Mouse (Mus musculus): ENCODE results near the gene Vil1. TPM values are rescaled to one million over a fixed set of nuclear protein-coding genes. Genes with fewer than 3 reads are reported as not detected.
"Not testable (repeated sequence)": the region's sequence is repeated elsewhere in the genome, so short reads cannot be mapped to it uniquely, and the experiment has no call there.

Vil1 gene
- total RNA-seq, 2 experiments from 2014 or later = 2.6 to 2.9 TPM

- DNase-seq = no peak
These were observed 21.7 kb upstream of the Vil1 start for GRCm38 (mm10) chr1:74387386-74387988.

GRCm38 (mm10) chr1:74388398-74388920 is 20.7 kb upstream of the Vil1 start:
- DNase-seq = peak; percentile 50

- DNase-seq = peak; percentile 62
These were observed 19.3 kb upstream of the Vil1 start for GRCm38 (mm10) chr1:74389831-74390286.

GRCm38 (mm10) chr1:74390287-74390906 is 18.8 kb upstream of the Vil1 start:
- DNase-seq = peak; percentile 76

- DNase-seq = peak; percentile 98
These were observed 18.0 kb upstream of the Vil1 start, which contains the start of gene Ctdsp1 for GRCm38 (mm10) chr1:74390924-74391748. Gene Ctdsp1 (plus strand): TSS chr1:74391509.

- peak; percentile 89 for DNase-seq
These were observed 17.2 kb upstream of the Vil1 start for GRCm38 (mm10) chr1:74391844-74392441.

GRCm38 (mm10) chr1:74392446-74392994 is 16.7 kb upstream of the Vil1 start:
- peak; percentile 57 for DNase-seq

- DNase-seq = no peak
These were observed 16.2 kb upstream of the Vil1 start for GRCm38 (mm10) chr1:74393010-74393409.

GRCm38 (mm10) chr1:74393697-74394096 is 15.5 kb upstream of the Vil1 start:
- no peak for DNase-seq

- no peak for DNase-seq
These were observed 14.9 kb upstream of the Vil1 start for GRCm38 (mm10) chr1:74394311-74394710.

- DNase-seq = no peak
These were observed 14.3 kb upstream of the Vil1 start for GRCm38 (mm10) chr1:74394858-74395257.

GRCm38 (mm10) chr1:74395290-74395689 is 13.9 kb upstream of the Vil1 start:
- no peak for DNase-seq

GRCm38 (mm10) chr1:74396456-74397222 is 12.5 kb upstream of the Vil1 start:
- DNase-seq = not testable (repeated sequence)

- DNase-seq = peak; percentile 100
These were observed 11.8 kb upstream of the Vil1 start for GRCm38 (mm10) chr1:74397268-74397918.

- peak; percentile 81 for DNase-seq
These were observed 11.2 kb upstream of the Vil1 start for GRCm38 (mm10) chr1:74397919-74398451.

- no peak for DNase-seq
These were observed 8.6 kb upstream of the Vil1 start for GRCm38 (mm10) chr1:74400531-74400930.

GRCm38 (mm10) chr1:74401015-74401702 is 8.0 kb upstream of the Vil1 start:
- no peak for DNase-seq

GRCm38 (mm10) chr1:74404206-74404605 is 5.0 kb upstream of the Vil1 start:
- DNase-seq = no peak

GRCm38 (mm10) chr1:74411753-74412325 is 2.7 kb downstream of the Vil1 start:
- peak; percentile 58 for DNase-seq

All from adrenal gland, postnatal 10 days (tissue).